Mouse (Mus musculus) yolk sac, embryonic 10.5 days (tissue): Measurements from ENCODE around the gene Mesp2.

Experiments
- DNase-seq: peaks from one replicate; pipeline ENCODE4 v3.0.0-alpha.2; 2017; ENCODE audit warnings: low spot score

Gene Mesp2

GRCm38 (mm10) chr7:79808561-79808960, 2.0 kb upstream of the Mesp2 start:
- no peak for DNase-seq

GRCm38 (mm10) chr7:79813409-79813808, 2.9 kb downstream of the Mesp2 start:
- DNase-seq: no peak

DNA sequence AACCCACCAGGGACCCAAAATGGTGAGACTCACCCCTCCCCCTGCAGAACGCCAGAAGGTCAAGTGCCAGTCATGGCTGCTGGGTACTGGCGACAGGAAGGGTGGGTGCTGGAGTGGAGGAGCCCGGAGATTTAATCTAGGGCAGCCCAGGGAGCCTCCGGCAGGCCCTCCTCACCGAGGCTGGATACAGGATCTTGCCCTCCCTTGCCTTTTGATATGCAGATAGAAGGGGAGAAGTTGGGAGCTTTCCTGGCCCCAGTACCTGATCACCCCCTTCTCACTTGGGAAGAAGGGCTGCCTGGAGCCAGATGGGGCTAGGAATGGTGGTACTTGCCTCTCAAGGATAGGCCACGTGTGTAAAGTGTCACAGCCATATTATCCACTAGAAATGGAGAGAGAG, 7.8 kb downstream of the Mesp2 start:
- no peak for DNase-seq

GRCm38 (mm10) chr7:79819515-79819914, 9.0 kb downstream of the Mesp2 start:
- peak; percentile 18 for DNase-seq

GRCm38 (mm10) chr7:79819996-79820395, 9.5 kb downstream of the Mesp2 start:
- DNase-seq: no peak

GRCm38 (mm10) chr7:79822092-79822695, 11.7 kb downstream of the Mesp2 start:
- DNase-seq: no peak

- DNase-seq: no peak
These were observed 17.8 kb downstream of the Mesp2 start for GRCm38 (mm10) chr7:79828341-79828740.

DNA sequence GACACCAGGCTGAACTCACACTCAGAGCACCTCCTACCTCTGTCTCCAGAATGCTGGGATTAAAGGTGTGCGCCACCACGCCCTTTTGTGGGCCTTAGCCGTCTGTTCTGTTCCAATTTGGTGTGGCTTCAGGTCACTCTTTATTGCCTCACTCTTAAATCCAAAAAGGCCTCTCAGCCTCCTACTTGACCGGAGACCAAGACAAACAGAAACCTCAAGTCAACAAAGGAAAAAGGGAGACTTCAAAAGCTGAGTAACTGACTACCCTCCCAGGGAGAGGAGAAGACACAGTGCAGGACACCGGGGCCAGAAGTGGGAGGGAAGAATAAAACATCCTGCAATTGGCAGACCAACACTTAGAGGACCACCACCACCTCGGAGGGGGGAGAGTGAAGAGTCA, 20.6 kb downstream of the Mesp2 start:
- DNase-seq: no peak

GRCm38 (mm10) chr7:79831585-79831984, 21.1 kb downstream of the Mesp2 start:
- no peak for DNase-seq

DNA sequence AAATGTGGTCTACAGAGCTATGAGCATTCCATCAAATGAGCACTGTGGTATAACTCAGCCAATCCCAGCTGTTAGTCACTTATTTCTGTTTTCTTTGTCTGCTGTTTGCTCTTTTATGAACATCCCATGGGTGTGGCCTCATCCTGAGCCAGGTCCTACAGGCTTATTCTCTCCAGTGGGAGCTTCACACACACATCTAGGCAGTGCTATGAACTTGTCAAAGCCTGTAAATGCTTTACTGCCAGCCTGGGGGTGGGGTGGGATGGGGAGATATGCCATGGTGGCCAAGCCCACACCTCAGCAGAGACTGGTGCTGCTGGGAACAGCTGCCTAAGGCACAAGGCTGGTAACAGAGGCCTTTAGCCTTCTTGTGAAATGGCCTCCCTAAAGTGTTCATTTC, 22.5 kb downstream of the Mesp2 start:
- DNase-seq: no peak

DNA sequence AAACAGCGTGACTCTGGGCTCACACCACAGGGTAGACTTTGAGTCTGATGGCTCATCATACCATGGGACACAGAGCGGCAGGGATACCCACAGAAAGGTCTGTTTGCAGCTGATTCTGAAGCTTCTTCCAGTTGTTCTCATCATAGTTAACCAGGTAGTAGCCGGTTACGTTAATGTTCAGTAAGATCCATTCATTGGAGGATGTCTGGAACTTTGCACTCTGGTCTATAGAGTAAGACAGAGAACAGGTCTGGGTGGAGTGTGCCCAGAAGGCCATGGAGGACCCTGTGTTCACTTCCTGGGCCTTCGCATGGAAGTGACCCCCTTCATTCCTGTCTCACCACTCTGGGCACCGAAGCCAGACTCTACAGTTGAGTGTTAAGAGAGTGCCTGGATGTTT, 24.7 kb downstream of the Mesp2 start:
- DNase-seq: no peak

- DNase-seq: no peak
These were observed 26.7 kb downstream of the Mesp2 start for GRCm38 (mm10) chr7:79837247-79837646.

DNA sequence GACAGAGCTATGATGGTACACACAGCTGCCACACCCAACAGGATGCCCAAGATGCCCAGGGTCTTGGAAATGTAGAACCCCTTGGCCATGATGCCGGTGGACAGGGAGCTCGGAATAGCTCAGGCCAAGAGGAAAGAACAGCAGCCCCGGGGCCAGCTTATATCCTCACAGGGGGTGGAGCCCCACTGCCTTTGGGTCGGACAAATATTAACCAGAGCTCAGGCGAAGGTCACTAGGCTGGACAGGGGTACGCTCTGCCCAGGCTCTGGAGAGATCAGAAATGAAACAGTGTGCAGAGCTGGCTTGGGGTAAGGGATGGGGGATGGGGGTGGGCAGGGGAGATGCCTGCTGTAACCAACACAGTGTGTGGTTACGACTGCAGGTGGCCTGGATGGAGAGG, 31.6 kb downstream of the Mesp2 start:
- DNase-seq: peak; percentile 70

GRCm38 (mm10) chr7:79844090-79844802, 33.7 kb downstream of the Mesp2 start:
- no peak for DNase-seq

- DNase-seq: no peak
These were observed 35.8 kb downstream of the Mesp2 start for GRCm38 (mm10) chr7:79846342-79846741.

- DNase-seq: peak; percentile 79
These were observed 37.2 kb downstream of the Mesp2 start for GRCm38 (mm10) chr7:79847456-79848451.

DNA sequence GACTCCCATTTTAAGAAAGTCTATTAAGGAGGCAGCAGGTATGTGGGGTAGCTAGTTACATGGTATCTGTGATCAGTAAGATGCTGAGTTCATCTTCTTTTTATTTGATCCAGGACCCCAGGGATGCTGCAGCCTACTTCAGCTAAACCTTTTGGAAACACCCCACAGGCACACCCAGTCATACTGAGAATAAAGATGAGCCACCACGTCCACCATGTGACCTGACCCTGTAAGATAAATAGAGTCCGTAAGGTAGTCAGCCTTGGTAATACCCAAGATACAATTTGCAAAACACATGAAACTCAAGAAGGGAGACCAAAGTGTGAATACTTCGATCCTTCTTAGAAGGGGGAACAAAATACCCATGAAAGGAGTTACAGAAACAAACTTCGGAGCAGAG, 45.8 kb downstream of the Mesp2 start:
- DNase-seq: no peak

- no peak for DNase-seq
These were observed 47.8 kb downstream of the Mesp2 start for GRCm38 (mm10) chr7:79858202-79858934.

DNA sequence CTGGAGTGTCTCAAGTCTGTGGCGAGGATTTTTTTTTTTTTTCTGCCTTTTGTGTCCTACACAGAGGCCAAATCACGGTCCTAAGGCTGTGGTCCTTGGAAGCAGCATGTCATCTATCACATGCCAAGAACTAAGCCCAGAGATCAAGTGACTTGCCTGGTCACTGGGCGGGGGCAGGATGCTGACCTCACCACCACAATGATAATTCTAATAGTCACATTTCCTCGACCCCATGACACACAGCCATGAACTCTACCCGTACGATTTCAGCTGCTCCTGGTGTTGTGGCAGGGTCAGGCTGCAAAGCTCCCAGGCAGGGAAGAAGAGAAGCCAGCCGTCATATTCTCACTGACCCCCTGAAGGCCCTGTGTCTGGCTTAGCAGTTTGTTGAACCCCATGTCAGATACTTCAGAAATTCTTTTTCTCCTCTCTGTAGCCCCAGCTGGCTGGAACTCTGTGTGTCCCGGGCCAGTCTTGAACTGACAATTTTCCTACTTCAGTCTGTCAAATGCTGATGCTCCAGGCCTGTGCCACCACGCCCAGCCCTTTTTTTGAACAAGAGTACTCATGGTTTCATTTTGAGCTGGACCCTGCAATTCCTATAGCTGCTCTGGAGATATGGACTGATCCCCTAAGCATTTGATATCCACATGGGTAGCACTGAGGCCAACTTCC, 48.6 kb downstream of the Mesp2 start:
- DNase-seq: no peak

- DNase-seq: no peak
These were observed 50.3 kb downstream of the Mesp2 start, which contains the start of gene Anpep for GRCm38 (mm10) chr7:79860811-79861210. Gene Anpep (minus strand): TSS chr7:79861059.

DNA sequence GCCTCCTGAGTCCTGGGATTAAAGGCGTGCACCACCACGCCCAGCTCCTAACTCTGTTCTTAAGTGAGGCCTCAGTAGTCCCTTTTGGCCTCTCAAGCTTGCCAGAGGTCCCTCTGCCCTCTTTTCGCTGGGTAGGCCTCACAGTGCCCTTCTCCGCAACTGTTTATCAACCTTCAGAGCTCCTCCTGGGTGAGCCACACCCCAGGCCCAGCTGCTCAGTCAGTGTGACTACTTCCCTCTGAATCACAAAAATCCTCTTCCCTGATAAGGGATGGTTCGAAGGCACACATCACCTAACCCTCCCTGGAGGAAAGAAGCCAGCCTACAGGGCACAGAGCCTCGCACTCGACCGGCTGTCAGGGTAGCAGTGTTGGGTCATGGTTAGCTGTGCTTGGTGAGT, 51.3 kb downstream of the Mesp2 start:
- DNase-seq: no peak
